Mouse (Mus musculus) CD4-positive, CD25-positive, alpha-beta regulatory T cell, adult 2 months (primary cell): Measurements from ENCODE around the gene Ptchd4.

Source experiments
- DNase-seq: peaks from one replicate; pipeline ENCODE4 v3.0.0-alpha.2; 2012; ENCODE audit warnings: low read depth, low spot score

Ptchd4 gene

GRCm38 (mm10) chr17:42315669-42316611 lies at the start of gene Ptchd4:
Ptchd4 (plus strand) TSS chr17:42315947.
- no peak for DNase-seq

- DNase-seq: no peak
Measured at GRCm38 (mm10) chr17:42276861-42277260, 38.9 kb upstream of the Ptchd4 start.

- no peak for DNase-seq
Measured at GRCm38 (mm10) chr17:42284391-42284790, 31.4 kb upstream of the Ptchd4 start.

- no peak for DNase-seq
Measured at GRCm38 (mm10) chr17:42286255-42286654, 29.5 kb upstream of the Ptchd4 start.

GRCm38 (mm10) chr17:42290341-42290740 lies 25.4 kb upstream of the Ptchd4 start:
- no peak for DNase-seq

- no peak for DNase-seq
Measured at GRCm38 (mm10) chr17:42291793-42292192, 24.0 kb upstream of the Ptchd4 start.

GRCm38 (mm10) chr17:42297986-42298385 lies 17.8 kb upstream of the Ptchd4 start:
- DNase-seq: no peak

DNA sequence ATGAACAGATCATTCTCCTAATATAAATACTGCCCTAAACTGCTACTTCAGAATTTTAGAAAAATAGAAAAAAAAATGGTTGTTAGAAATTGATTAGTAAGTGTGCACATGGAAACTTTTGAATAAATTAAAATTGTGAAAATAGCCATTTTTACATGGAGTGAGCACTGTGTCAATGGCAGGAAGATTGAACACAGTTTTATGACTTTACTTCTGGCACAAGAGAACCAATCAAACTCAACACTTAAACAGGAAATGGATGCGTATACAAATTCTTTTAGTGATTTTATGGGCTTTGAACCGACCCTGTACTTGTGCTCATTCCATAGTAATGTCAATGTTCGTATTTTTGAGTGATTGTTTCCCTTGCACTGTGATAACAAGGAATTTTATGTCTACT lies 16.1 kb upstream of the Ptchd4 start:
- no peak for DNase-seq

DNA sequence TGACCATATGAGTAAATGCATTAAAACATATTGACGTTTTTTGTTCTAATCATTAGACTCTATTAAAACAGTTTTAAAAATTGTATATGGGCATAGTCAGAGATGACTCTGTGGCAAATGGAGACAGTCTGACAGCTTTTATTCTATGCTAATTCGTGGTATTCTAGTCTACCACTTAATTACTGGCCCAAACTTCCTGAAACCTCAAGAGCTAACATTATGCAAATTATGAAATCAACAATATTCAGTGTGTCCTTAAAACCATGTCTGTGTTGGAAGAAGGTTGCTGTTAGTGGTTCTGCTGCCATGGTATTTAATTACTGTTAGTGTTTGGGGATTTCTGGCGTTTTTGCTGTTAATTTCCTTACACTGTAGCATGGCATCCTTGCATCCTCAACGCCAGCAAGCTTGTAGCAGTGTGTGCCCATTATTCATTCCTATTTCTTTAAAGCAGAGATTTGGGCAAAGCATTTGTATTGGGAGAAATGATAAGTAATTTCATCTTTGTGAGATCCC lies 12.6 kb upstream of the Ptchd4 start:
- no peak for DNase-seq

DNA sequence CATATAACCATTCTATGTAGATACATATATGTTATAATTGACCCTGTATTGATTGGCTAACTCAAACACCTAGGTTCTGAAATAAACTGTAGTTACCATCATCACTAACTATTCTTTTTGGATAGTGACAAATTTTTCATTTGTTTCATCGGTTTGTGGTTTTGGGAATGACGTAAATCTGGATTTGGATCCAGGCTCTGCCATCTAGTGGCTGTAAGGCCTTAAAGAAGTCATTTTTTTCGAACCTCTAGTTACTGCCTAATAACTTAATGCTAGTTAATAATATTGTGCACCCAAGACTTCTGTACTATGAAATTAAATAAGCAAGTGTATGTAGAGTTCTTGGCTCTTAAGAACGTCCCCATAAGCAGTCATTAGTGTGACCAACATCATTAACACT lies 11.5 kb upstream of the Ptchd4 start:
- no peak for DNase-seq

- no peak for DNase-seq
Measured at GRCm38 (mm10) chr17:42307001-42307400, 8.7 kb upstream of the Ptchd4 start.

DNA sequence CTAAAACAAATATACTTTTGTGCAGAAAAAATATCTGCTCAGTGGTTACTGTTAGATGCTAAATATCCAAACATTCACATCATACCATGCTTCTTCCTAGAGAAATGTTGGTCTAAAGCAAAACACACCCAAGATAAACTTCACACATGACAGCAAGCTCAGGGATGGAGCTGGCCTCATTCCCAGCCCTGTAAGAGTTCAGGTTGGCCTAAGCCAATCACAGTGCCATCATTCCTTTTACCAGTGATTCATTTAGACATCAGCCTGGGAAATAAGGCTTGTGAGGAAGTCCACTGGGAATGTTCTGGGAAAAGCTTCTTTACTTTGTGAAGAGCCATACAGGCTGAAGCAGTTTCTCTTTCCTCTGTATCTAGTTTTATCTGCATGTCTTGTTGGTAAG lies 5.6 kb upstream of the Ptchd4 start:
- no peak for DNase-seq

DNA sequence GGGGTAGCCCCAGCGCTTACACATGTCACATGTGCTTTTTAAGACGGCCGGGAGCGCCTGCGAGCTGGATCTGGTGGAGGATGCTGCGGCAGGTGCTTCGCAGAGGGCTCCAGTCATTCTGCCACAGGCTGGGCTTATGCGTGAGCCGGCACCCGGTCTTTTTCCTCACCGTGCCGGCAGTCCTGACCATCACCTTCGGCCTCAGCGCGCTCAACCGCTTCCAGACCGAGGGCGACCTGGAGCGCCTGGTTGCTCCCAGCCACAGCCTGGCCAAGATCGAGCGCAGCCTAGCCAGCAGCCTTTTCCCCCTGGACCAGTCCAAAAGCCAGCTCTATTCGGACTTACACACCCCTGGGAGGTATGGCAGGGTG lies 850 bp downstream of the Ptchd4 start:
- no peak for DNase-seq

- DNase-seq: no peak
Measured at GRCm38 (mm10) chr17:42335787-42336186, 20.0 kb downstream of the Ptchd4 start.

DNA sequence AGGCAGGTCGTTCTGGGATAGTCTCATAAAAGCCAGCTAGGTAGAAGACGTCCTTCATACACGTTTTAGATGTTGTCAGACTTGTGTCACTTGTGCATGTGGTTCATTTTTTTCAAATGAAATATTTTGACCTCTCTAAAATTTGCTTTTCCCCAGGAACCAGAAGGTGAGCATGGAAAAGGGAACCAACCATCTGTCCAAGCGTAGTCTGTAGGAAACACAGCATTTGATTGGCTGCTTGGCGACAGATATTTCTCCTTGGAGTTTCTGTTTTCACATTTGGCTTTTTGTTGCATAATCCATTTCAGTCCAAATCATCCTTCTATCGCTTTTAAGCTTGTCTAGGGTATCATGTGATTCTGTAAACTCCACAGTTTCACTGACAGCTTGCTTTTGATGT lies 20.8 kb downstream of the Ptchd4 start:
- no peak for DNase-seq

DNA sequence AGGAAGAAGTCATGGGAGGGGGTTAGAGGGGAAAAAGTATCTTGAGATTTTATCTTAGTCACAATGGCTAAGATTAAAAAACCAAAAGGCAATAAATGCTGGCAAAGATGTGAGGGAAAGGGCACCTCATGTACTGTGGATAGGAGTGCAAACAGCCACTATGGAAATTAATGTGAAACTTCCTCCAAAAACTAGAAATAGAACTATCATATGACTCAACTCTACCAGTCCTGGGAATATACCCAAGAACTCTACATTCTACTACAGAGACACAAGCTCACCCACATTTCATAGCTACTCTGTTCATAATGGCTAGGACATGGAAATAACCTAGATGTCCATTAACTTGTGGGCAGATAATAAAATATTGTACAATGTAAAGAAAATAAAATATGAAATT lies 30.3 kb downstream of the Ptchd4 start:
- DNase-seq: no peak

DNA sequence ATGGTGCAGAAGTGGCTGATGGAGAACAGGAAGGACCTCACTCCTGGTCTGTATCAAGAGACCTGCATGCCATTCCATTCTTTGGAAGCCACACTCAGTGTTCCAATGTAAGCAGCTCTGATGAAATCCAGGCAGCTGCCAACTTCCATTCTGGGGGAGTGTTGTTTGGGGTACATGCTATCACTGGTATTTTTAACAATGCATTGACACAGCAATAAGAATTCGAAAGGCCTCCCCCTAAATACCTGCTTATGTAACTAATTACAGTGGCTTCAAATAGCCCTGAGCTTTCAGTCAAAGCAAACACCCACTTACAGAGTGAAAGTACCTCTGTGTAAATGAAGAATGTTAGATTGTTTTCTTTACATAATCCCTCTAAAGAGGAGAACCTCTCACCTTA lies 42.7 kb downstream of the Ptchd4 start:
- DNase-seq: no peak

DNA sequence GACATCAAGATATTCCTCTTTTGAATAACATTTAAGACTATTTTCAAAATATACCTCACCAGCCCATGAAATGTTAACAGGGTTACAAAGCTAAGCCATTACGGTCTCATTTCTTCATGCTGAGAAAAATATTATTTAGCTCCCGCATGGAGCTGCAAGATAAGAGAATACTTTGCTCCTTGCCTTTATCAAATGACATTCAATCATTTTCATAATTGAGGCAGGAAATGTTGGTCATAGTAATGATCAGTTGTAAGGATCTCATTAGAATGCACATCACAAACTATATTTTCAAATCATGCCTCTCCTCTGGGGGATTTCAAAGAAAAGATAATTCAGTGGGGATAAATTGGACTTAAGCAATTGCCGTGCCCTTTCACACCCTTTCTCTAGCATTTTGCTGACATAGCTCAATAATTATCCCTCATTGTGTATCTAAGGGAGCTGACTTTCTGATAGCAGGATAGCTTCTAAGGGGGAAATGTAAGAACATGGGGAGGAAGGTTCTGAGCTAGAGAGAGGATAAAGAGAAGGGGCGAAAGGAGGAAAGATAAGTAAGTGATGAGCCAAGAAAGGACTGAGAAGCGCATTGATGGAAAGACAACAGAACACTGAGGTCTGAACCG lies 47.5 kb downstream of the Ptchd4 start:
- no peak for DNase-seq

DNA sequence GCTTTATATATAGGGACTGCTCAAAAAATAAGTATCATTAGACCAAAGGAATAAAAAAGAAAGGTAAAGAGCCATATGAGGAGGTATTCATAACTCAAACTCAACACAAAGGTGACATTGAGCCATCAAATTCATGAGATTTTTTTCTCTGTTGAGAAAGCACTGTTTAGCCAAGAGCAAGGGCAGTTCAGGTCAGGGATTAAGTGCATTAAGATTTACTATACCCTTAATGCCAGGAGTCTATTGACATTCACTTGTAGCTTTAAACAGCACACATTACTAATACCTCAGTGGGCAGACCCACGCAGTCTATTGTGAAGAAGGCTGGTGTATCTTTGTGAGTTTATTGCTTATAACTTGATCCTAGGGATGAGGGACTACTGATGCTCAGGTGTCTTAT lies 49.0 kb downstream of the Ptchd4 start:
- no peak for DNase-seq

DNA sequence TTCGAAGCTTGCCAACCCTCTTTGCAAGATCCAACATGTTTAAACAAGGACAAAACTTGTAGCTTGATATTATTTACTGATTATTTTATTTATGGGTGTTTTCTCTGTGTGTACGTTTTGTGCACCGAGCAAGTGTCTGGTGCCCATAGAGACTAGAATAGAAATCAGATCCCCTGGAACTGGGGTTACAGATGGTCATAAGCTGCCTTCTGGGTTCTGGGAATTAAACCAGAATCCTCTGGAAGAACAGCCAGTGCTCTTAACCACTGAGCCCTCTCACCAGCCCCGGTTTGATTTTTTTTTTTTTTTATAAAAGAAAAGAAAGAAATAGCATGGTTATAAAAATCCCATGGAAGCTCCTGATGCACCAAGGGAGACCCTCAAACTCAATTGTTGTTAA lies 59.1 kb downstream of the Ptchd4 start:
- DNase-seq: no peak

DNA sequence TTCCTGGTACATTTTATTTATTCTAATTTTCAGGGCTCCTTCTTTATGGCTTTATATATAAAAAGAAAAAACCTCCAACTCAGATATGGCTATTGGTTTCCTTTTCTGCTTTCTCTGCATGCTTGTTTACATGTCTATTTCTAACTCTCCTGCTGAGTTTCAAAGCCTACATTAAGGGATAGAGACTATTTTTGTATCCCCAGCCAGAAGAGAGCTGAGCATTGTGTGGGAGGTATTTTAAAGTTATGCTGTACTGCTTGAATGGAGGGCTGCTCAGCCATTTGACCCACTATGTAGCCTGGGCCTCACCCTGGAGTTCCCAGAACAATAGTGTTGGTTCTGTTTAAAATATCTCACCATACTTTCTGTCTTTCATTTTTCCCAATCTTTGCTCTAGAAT lies 77.3 kb downstream of the Ptchd4 start:
- DNase-seq: no peak

- no peak for DNase-seq
Measured at GRCm38 (mm10) chr17:42395299-42395698, 79.6 kb downstream of the Ptchd4 start.

DNA sequence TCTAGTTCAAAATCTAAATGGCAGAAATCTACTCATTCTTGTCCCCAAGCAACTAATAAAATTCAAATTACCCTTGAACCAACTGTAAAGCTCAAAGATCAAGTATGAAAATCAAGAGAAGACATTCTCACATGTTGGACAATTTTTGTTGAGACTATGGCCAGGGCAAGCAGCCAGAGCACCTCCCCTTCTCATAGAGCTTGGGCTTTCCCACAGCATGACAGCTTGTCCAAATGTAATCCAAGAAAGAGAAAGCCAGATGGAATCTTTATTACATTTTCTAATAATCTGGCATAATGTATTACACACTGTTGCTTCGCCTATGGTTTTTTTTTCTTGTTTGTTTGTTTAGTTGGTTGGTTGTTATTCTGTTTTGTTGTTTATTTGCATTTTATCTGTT lies 102.7 kb downstream of the Ptchd4 start:
- no peak for DNase-seq
